Mouse (Mus musculus) spleen, adult 2 months (tissue): ENCODE data around the gene Cpsf4.

Experiments used
- CTCF ChIP-seq: fragments of 200-500 bp; IDR thresholded peaks from 2 replicates; pipeline ENCODE4 v1.5.1; 2011; ENCODE audit warnings: mild to moderate bottlenecking, inconsistent platforms; ENCODE audit not compliant: insufficient read depth, insufficient read length, insufficient replicate concordance; ENCODE audit errors: extremely low read depth
- POLR2A ChIP-seq: fragments of 200-500 bp; IDR thresholded peaks from 2 replicates; pipeline ENCODE4 v1.6.1; 2011; ENCODE audit warnings: low read depth, low read length, inconsistent platforms

DNA sequence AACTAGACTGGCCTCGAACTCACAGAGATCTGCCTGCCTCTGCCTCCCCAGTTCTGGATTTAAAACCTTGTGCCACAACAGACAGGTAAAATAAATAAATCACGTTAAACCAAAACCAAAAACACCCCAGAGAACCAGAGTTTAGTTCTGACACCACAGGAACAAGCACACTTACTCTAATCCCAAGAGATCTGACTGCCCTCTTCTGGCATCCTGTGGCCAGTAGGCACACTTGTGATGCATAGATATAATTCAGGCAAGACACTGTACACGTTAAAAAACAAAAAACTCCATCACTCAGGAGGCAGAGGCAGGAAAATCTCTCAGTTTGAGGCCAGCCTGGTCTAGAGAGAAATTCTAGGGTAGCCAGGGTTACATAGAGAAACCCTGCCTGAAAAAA, 35.4 kb downstream of the Cpsf4 start:
- TF ChIP-seq POLR2A (no peak), CTCF (no peak)
